ENCODE assay signal across 11 mouse cellular contexts in the genomic region with DNA sequence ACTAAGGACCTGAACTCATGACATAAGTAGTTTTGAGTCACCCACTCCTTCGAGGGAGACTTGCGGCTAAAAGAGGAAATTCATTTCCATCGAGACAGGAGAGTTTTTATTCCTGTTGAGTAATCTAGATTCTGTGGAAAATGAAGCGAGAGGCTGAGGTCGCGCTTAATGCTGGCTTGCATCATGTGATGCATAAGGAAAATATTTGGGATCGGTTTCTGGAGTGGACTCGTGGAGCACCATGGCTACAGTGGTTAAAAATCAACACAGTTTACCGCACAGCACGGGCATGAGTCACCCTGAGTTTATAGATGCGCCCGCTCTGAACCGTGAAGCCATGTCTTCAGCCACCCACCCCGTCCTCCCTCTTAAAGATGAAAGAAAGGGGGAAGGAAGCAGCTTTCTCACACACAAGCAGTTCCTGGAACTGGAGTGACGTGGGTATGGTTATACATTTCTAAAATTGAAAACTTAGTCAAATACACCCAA.
A peak's percentile ranks its signal among the peaks of the same experiment; 100 is the strongest.
DNase-seq lines count a peak whose midpoint lies in the region; ATAC-seq lines count a peak whose summit lies in the region.
"Had no signal": no experiment of that assay in that cellular context is flagged by ENCODE, and none has a peak within 500 bp of the region (broad histone marks: within the 10 kb centered on the region; RNA-seq: fewer than 3 reads in every experiment).

No protein-coding gene starts in this region.

- no peak overlapping the region for H3K27ac ChIP-seq in hindbrain, embryonic 14.5 days
- H3K27ac ChIP-seq: midbrain, embryonic 12.5 days had no signal

- intact Hi-C loops in heart, postnatal 14 days (cut with DNase I): loop anchor here (5.0 kb wide), 1 partner anchor 90 kb away; no protein-coding TSS in a partner anchor

- no peak overlapping the region for H3K9ac ChIP-seq in hindbrain, embryonic 14.5 days
- H3K9ac ChIP-seq: midbrain, embryonic 12.5 days had no signal

- WGBS in hindbrain, embryonic 14.5 days: 88% methylated on average over 15 of the region's 15 CpGs

- no peak overlapping the region for H3K4me3 ChIP-seq in hindbrain, embryonic 14.5 days (replicated peaks; ENCODE audit: low read length)
- H3K4me3 ChIP-seq: midbrain, embryonic 12.5 days had no signal

- H3K4me1 ChIP-seq in hindbrain, embryonic 14.5 days (replicated peaks; ENCODE audit: control insufficient read depth, insufficient read depth, low read length): no peaks in the 10 kb centered on the region
- H3K4me1 ChIP-seq: midbrain, embryonic 12.5 days had no signal

- H3K27me3 ChIP-seq in hindbrain, embryonic 14.5 days (ENCODE audit: control insufficient read depth, insufficient read depth, low read length): no peaks in the 10 kb centered on the region
- H3K27me3 ChIP-seq: midbrain, embryonic 12.5 days had no signal

- H3K36me3 ChIP-seq in hindbrain, embryonic 14.5 days (replicated peaks; ENCODE audit: control insufficient read depth, insufficient read depth): no peaks in the 10 kb centered on the region
- H3K36me3 ChIP-seq: G1E; midbrain, embryonic 12.5 days had no signal

- peak; percentile 3 for DNase-seq in heart, postnatal 4 days
- no peak for DNase-seq in heart, postnatal 14 days
- peak; percentile 96 for DNase-seq in 3T3-L1 (ENCODE audit: low read depth, low spot score)
- peak; percentile 46 for DNase-seq in brain, adult 2 months (ENCODE audit: low read depth, low spot score)
- no peak for DNase-seq in hindbrain, embryonic 14.5 days (ENCODE audit: low spot score)
- DNase-seq in testis, postnatal 10 days (ENCODE audit: low spot score): no peak
- no peak for DNase-seq in adrenal gland, postnatal 10 days
- DNase-seq: right cerebral cortex, postnatal 25 days had no signal

- H3K4me2 ChIP-seq in hindbrain, embryonic 14.5 days (replicated peaks): no peak overlapping the region
- H3K4me2 ChIP-seq: midbrain, embryonic 12.5 days had no signal

- peak; percentile 65 for ATAC-seq in megakaryocyte, adult 5-6 weeks (ENCODE audit: poor library complexity, severe bottlenecking)
- no peak for ATAC-seq in hindbrain, embryonic 14.5 days (ENCODE audit: low FRiP score)

- H3K9me3 ChIP-seq in hindbrain, embryonic 14.5 days (ENCODE audit: control insufficient read depth, low read length): peaks cover 7% of the 10 kb centered on the region; the same call in 1 of the 2 replicates

Comparison
In these comparisons a context has a peak if more than half of its experiments do, and no peak if none do; other contexts are left out.
1. DNase-seq: peak in heart, postnatal 4 days (single experiment), 3T3-L1 (single experiment) and brain, adult 2 months (single experiment); none in heart, postnatal 14 days (0 of 2), hindbrain, embryonic 14.5 days (single experiment), testis, postnatal 10 days (single experiment) and adrenal gland, postnatal 10 days (single experiment).